Mouse (Mus musculus) lung, embryonic 14.5 days (tissue): ENCODE data around the gene Ammecr1. TPM values are rescaled to one million over a fixed set of nuclear protein-coding genes. Genes with fewer than 3 reads are reported as not detected.

Experiments
- ATAC-seq: fragments of 200-750 bp; cut with Nextera tagmentation; 2 replicates; pipeline ENCODE4 v1.8.0; 2017; ENCODE audit warnings: mild to moderate bottlenecking, moderate TSS enrichment, moderate library complexity; ENCODE audit not compliant: insufficient read depth
- DNase-seq: peaks from one replicate; pipeline ENCODE4 v3.0.0-alpha.2; 2015
- H3K27ac ChIP-seq: fragments of 300-500 bp; sonication (generic); 2 replicates; pipeline ENCODE4 v1.5.1; 2014; ENCODE audit warnings: low read depth, mild to moderate bottlenecking, moderate library complexity
- H3K27me3 ChIP-seq: fragments of 300-500 bp; sonication (generic); 2 replicates; pipeline ENCODE4 v1.6.1; 2014; ENCODE audit warnings: low read length, control low read depth; ENCODE audit not compliant: insufficient read depth
- H3K36me3 ChIP-seq: fragments of 300-500 bp; sonication (generic); 2 replicates; pipeline ENCODE4 v1.6.1; 2014; ENCODE audit warnings: control low read depth; ENCODE audit not compliant: insufficient read depth
- H3K4me1 ChIP-seq: fragments of 300-500 bp; sonication (generic); 2 replicates; pipeline ENCODE4 v1.6.1; 2014; ENCODE audit warnings: antibody characterized with exemption, control low read depth; ENCODE audit not compliant: insufficient read depth
- H3K4me2 ChIP-seq: fragments of 300-500 bp; sonication (generic); 2 replicates; pipeline ENCODE4 v1.6.1; 2014; ENCODE audit warnings: mild to moderate bottlenecking
- H3K4me3 ChIP-seq: fragments of 300-500 bp; sonication (generic); 2 replicates; pipeline ENCODE4 v1.5.1; 2014; ENCODE audit warnings: low read depth, low read length
- H3K9ac ChIP-seq: fragments of 300-500 bp; sonication (generic); 2 replicates; pipeline ENCODE4 v1.6.1; 2014
- H3K9me3 ChIP-seq: fragments of 300-500 bp; sonication (generic); 2 replicates; pipeline ENCODE4 v1.6.1; 2016; ENCODE audit warnings: low read depth, low read length, control low read depth
- CTCF ChIP-seq: IDR thresholded peaks from 2 replicates; pipeline ENCODE4 v1.5.1; 2016; ENCODE audit warnings: antibody characterized with exemption, low read depth
- whole genome bisulfite sequencing: fragments of 180-500 bp; shearing (Covaris S2); extraction: QIAGEN DNeasy Blood & Tissue Kit; methylation state at CpG from one replicate; pipeline ENCODE4 v1.1.7; 2014; 5-methylcytosine and 5-hydroxymethylcytosine counted together
- microRNA-seq: library from miRNA; unstranded; fragments of <30 nt; microRNA quantifications from one replicate; pipeline ENCODE4, GENCODE M21; 2016; ENCODE audit warnings: borderline number of aligned reads
- polyA plus RNA-seq: library from polyadenylated mRNA; unstranded; fragments of >200 nt; fragmentation: Nextera tagmentation; extraction: Ambion mirVana; gene quantifications from 2 replicates; pipeline ENCODE4 v1.2.1, GENCODE M21; 2014

Ammecr1 gene
- polyA plus RNA-seq, 1 experiment from 2014 or later: 16.4 TPM

GRCm38 (mm10) chrX:142818057-142818682, 148.4 kb downstream of the Ammecr1 start:
- Histone ChIP-seq H3K9me3 (no peaks in the 10 kb centered on the region), H3K4me2 (no peak overlapping the region), H3K4me1 (no peaks in the 10 kb centered on the region), H3K36me3 (no peaks in the 10 kb centered on the region), H3K27ac (no peak overlapping the region), H3K27me3 (no peaks in the 10 kb centered on the region), H3K9ac (no peak overlapping the region), H3K4me3 (no peak overlapping the region)
- peak; percentile 68 for TF ChIP-seq CTCF
- WGBS: 39% methylated on average over 10 of the region's 10 CpGs
- ATAC-seq (no peak), DNase-seq (peak; percentile 73)

- 22% methylated on average over 6 of the region's 6 CpGs for WGBS
- Histone ChIP-seq H3K9ac (no peak overlapping the region), H3K36me3 (no peaks in the 10 kb centered on the region)
Observed at GRCm38 (mm10) chrX:142813146-142813545, 153.4 kb downstream of the Ammecr1 start.

GRCm38 (mm10) chrX:142808411-142808810, 158.1 kb downstream of the Ammecr1 start:
- WGBS: 37% methylated on average over 9 of the region's 9 CpGs
- TF ChIP-seq CTCF: peak; percentile 64
- Histone ChIP-seq H3K9me3 (no peaks in the 10 kb centered on the region), H3K4me1 (no peaks in the 10 kb centered on the region), H3K4me3 (no peak overlapping the region), H3K27me3 (no peaks in the 10 kb centered on the region), H3K36me3 (no peaks in the 10 kb centered on the region), H3K27ac (no peak overlapping the region), H3K4me2 (no peak overlapping the region), H3K9ac (no peak overlapping the region)
- peak; percentile 81 for DNase-seq
- no peak for ATAC-seq

More at GRCm38 (mm10) chrX:142813146-142813545, 153.4 kb downstream of the Ammecr1 start:
- Histone ChIP-seq H3K9me3 (no peaks in the 10 kb centered on the region), H3K27me3 (no peaks in the 10 kb centered on the region), H3K4me1 (no peaks in the 10 kb centered on the region), H3K27ac (no peak overlapping the region), H3K4me2 (no peak overlapping the region), H3K4me3 (no peak overlapping the region)
- TF ChIP-seq CTCF: peak; percentile 53
- DNase-seq (peak; percentile 66), ATAC-seq (no peak)

GRCm38 (mm10) chrX:142806620-142807061, 159.9 kb downstream of the Ammecr1 start:
- Histone ChIP-seq H3K4me1 (no peaks in the 10 kb centered on the region), H3K36me3 (no peaks in the 10 kb centered on the region), H3K27ac (peak overlapping the region; percentile 50; the same call in 1 of the 2 replicates), H3K4me2 (peak overlapping the region; percentile 36; the same call in 1 of the 2 replicates), H3K27me3 (no peaks in the 10 kb centered on the region), H3K9ac (no peak overlapping the region), H3K9me3 (no peaks in the 10 kb centered on the region), H3K4me3 (no peak overlapping the region)
- TF ChIP-seq CTCF: peak; percentile 61
- DNase-seq (peak; percentile 76), ATAC-seq (peak; percentile 82)
- WGBS: 27% methylated on average over 10 of the region's 10 CpGs

- peak; percentile 24 for DNase-seq
- TF ChIP-seq CTCF: no peak
- Histone ChIP-seq H3K4me1 (no peaks in the 10 kb centered on the region), H3K27me3 (no peaks in the 10 kb centered on the region), H3K9me3 (no peaks in the 10 kb centered on the region), H3K4me2 (peak overlapping the region; percentile 36; the same call in 1 of the 2 replicates), H3K4me3 (no peak overlapping the region), H3K36me3 (no peaks in the 10 kb centered on the region), H3K9ac (no peak overlapping the region), H3K27ac (peak overlapping the region; percentile 50; the same call in 1 of the 2 replicates)
- peak; percentile 42 for ATAC-seq
- 46% methylated on average over 6 of the region's 6 CpGs for WGBS
Observed at GRCm38 (mm10) chrX:142806126-142806525, 160.4 kb downstream of the Ammecr1 start.

- 76% methylated on average over 3 of the region's 3 CpGs for WGBS
- no peak overlapping the region for H3K27ac ChIP-seq
- H3K9me3 ChIP-seq: no peaks in the 10 kb centered on the region
- no peak overlapping the region for H3K9ac ChIP-seq
- no peaks in the 10 kb centered on the region for H3K36me3 ChIP-seq
- no peaks in the 10 kb centered on the region for H3K27me3 ChIP-seq
- DNase-seq (no peak), ATAC-seq (no peak)
- H3K4me1 ChIP-seq: no peaks in the 10 kb centered on the region
- H3K4me2 ChIP-seq: no peak overlapping the region
- H3K4me3 ChIP-seq: no peak overlapping the region
- TF ChIP-seq CTCF: no peak
Observed at GRCm38 (mm10) chrX:142804596-142804995, 161.9 kb downstream of the Ammecr1 start.

Small RNA genes within 50 kb of the gene (microRNA-seq; reads per million reads assigned to microRNA genes)
- not detected for gene Gm44351

Other genes starting within 250 kb of the Ammecr1 start
- 0.42 and 0.50 TPM in 2 replicates for gene Rtl9, start 132.9 kb upstream of the Ammecr1 start, polyA plus RNA-seq